Mouse (Mus musculus) kidney, postnatal 14 days (tissue): ENCODE data around the gene Smim4.

Experiments
- DNase-seq: peaks from one replicate; pipeline ENCODE4 v3.0.0; 2022; ENCODE audit warnings: mixed read lengths

Gene Smim4

DNA sequence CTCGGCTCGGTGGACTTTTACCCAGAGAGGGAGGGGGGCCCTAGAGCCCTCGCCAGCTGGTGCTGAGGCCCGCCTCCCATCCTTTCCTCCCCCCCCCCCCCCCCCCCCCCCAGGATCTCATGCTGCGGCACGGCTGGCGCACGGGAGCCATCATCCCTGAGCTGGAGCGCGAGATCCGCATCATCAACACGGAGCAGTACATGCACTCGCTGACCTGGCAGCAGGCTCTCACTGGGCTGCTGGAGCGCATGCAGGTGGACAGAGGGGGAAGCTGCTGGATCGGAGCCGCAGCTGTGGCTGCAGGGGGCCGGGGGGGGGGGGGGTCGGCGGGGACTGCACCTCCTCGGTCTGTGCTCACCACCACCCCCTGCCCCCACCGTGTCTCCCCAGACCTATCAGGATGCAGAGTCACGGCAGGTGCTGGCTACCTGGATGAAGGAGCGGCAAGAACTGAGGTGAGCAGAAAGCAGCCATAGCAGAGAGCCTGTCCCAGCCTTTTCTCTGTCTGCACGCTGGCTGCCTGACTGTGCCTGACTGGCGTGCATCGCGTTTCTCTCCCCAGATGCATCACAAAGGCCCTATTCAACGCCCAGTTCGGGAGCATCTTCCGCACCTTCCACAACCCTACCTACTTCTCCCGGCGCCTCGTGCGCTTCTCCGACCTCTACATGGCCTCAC, 9.6 kb upstream of the Smim4 start:
- DNase-seq, result no peak

GRCm38 (mm10) chr14:31137791-31138190, 9.0 kb upstream of the Smim4 start:
- peak; percentile 75 for DNase-seq

- no peak for DNase-seq
Measured at GRCm38 (mm10) chr14:31137281-31137595, 8.5 kb upstream of the Smim4 start.

GRCm38 (mm10) chr14:31136411-31137280, 7.9 kb upstream of the Smim4 start:
- no peak for DNase-seq

GRCm38 (mm10) chr14:31135495-31136410, 7.0 kb upstream of the Smim4 start:
- no peak for DNase-seq

DNA sequence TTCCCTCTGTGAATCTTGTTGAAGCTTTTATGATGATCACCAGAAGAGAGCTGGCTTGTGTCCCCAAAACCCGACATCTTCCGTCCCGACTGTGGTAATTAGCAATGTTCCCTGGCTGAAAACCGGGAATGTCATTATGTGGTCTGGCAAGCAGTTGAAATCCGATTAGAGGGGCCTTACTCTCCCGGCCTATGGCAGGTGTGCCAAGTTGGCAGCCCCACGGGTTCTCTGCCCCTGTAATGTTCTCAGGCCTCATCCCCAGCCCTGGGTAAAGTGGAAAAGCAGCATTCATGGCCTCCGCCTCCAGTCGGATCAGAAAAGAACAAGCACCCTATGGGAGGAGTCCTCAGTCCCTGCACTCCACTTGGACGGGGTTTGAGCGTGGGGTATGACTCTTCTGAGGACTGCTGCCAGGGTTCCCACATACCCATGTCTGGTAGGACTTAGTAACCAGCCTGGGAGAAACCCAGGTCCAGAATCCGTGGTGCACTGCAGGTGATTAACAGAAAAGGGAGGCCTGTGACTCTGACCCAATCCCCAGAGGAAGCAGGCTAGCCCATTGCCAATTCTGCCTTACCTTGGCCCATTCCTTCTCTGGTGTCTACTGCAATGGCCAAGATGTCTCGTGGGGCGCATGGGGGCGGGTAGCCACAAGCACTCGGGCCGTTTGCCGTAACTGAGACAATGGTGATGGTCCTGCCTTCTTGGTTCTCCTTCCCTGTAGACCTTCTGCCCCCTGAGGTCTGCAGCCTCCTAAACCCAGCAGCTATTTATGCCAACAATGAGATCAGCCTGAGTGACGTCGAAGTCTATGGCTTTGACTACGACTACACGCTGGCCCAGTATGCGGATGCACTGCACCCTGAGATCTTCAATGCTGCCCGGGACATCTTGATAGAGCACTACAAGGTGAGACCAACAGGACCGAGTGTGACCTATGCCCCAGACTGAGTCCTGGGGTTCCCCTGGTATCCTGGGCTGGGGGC, 5.6 kb upstream of the Smim4 start:
- peak; percentile 61 for DNase-seq

- DNase-seq, result no peak
Measured at GRCm38 (mm10) chr14:31133023-31133665, 4.4 kb upstream of the Smim4 start.

GRCm38 (mm10) chr14:31132491-31132975, 3.8 kb upstream of the Smim4 start:
- DNase-seq, result no peak

GRCm38 (mm10) chr14:31132031-31132430, 3.3 kb upstream of the Smim4 start:
- DNase-seq, result peak; percentile 59

- no peak for DNase-seq
Measured at GRCm38 (mm10) chr14:31131272-31131821, 2.6 kb upstream of the Smim4 start.

- DNase-seq, result peak; percentile 95
Measured at GRCm38 (mm10) chr14:31130236-31131220, 1.8 kb upstream of the Smim4 start, which contains the start of gene Nt5dc2. Nt5dc2 (plus strand) TSS chr14:31131053.

DNA sequence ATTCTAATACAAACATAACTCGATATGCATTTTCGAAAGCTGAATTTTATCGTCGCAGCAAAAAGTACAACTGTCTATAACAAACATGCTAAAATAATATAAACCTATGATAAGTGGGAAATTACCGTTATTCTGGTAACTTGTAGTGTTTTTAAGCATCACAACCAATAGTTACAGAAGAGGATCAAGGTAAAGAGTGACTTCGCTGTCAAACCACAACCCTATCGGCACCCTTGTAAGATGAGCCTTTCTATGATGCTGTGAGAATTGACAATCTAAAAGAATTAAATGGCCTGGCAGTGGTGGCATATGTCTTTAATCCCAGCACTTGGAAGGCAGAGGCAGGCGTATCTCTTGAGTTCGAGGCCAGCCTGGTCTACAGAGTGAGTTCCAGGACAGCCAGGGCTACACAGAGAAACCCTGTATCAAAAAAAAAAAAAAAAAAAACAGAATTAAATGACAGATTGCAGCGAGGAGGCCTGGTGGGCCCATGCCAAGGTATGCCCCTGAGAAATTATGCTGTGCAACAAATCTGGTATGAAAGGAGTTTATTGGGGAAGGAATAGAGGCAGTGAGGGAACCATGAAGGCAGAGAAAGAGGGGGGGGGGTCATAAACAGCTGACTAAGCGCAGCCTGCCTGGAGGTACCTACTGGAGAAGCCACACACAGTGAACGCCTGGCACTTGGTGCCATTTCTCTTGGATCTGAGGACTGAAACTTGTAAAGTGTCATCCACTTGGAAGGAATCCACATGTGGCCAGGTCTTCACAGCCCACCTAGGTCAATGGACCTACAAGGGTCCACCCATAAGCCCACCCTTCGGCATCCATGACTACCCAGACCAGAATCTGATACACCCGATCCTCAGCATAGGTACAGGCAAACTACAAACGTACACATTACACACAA, 825 bp upstream of the Smim4 start:
- DNase-seq, result no peak

- peak; percentile 79 for DNase-seq
Measured at GRCm38 (mm10) chr14:31128101-31128825, 493 bp downstream of the Smim4 start.

DNA sequence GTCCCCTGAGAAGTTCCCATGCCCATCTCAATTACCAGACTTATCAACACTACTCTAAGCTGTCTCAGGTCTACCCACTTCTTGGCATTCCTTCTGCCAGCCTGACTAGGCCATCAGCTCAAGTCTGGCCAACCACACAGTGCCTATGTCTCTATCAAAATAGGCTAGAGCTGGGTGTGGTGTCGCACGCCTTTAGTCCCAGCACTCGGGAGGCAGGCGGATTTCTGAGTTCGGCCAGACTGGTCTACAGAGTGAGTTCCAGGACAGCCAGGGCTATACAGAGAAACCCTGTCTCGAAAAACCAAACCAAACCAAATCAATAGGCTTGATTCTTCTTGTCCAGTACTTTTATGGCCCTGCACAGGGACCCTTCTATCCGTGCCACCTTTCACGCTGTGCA, 1.9 kb downstream of the Smim4 start:
- DNase-seq, result no peak

DNA sequence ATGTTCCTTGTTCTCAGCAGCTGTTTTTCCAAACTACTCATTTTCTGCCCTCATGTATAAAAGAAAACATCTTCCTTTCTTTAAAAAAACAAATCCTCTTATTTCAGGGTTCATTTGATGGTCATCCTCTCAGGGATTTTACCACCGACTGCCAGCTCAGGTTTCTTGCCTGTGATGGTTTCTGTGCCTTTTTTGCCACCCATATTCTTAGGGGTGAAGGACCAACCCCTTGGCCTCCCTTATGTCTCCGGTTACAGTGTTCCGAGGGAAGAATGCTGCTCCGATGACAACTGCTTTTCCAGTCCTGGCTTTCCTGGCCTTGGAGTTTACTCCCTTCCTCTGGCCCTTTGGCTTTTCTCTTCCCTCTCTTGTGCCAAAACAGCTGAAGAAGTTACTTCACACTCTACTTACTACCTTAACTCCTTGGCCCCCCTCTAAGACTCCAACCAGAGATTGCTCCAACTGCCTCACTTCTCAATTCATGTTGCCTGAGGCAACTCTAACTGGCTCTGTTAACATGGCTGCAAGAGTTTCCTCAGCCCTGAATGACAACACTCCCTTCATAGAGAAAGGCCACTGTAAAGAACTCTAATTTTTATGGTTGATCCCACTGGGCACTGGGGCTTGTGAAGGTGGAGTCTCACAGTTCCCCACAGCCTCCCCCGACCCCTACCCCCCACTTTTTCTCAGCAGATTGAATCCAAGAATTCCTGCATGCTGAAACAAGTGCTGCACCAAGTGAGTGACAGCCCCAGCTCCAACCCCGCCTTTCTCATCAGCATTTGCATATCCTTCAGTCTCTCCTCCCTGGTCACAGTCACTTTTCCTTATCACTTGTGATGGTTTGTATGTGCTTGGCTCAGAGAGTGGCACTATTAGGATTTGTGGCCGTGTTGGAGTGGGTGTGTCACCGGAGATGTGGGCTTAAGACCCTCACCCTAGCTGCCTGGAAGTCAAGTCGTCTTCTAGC, 3.4 kb downstream of the Smim4 start:
- DNase-seq, result no peak

- DNase-seq, result no peak
Measured at GRCm38 (mm10) chr14:31115522-31115921, 13.2 kb downstream of the Smim4 start.

GRCm38 (mm10) chr14:31114011-31114410, 14.7 kb downstream of the Smim4 start:
- no peak for DNase-seq
